Mouse (Mus musculus) spleen, adult 2 months (tissue): ENCODE results near the gene Ano8. TPM values are rescaled to one million over a fixed set of nuclear protein-coding genes. Genes with fewer than 3 reads are reported as not detected.

Source experiments
- DNase-seq, 2 experiments: peaks; one replicate each; pipeline versions ENCODE4 v3.0.0 to v3.0.0-alpha.2; 2012 to 2021; ENCODE audit warnings: low spot score in 2 of 2, low read depth in 1 of 2
- H3K27ac ChIP-seq: fragments of 200-500 bp; 2 replicates; pipeline ENCODE4 v1.5.1; 2012; ENCODE audit warnings: low read length, inconsistent platforms; ENCODE audit not compliant: insufficient read depth
- H3K27me3 ChIP-seq: fragments of 200-500 bp; 2 replicates; pipeline ENCODE4 v1.6.1; 2012; ENCODE audit warnings: mild to moderate bottlenecking, moderate library complexity, low read length, inconsistent platforms; ENCODE audit not compliant: control insufficient read depth, insufficient read depth
- H3K36me3 ChIP-seq: fragments of 200-500 bp; 2 replicates; pipeline ENCODE4 v1.6.1; 2012; ENCODE audit warnings: mild to moderate bottlenecking, low read length, inconsistent platforms; ENCODE audit not compliant: control insufficient read depth, insufficient read depth
- H3K4me1 ChIP-seq: fragments of 200-500 bp; 2 replicates; pipeline ENCODE4 v1.6.1; 2011; ENCODE audit warnings: inconsistent platforms; ENCODE audit not compliant: control insufficient read depth, insufficient read depth, insufficient read length
- H3K4me3 ChIP-seq: fragments of 200-500 bp; 2 replicates; pipeline ENCODE4 v1.5.1; 2011; ENCODE audit warnings: mild to moderate bottlenecking, inconsistent platforms; ENCODE audit not compliant: insufficient read depth, insufficient read length; ENCODE audit errors: extremely low read depth
- CTCF ChIP-seq: fragments of 200-500 bp; IDR thresholded peaks from 2 replicates; pipeline ENCODE4 v1.5.1; 2011; ENCODE audit warnings: mild to moderate bottlenecking, inconsistent platforms; ENCODE audit not compliant: insufficient read depth, insufficient read length, insufficient replicate concordance; ENCODE audit errors: extremely low read depth
- POLR2A ChIP-seq: fragments of 200-500 bp; IDR thresholded peaks from 2 replicates; pipeline ENCODE4 v1.6.1; 2011; ENCODE audit warnings: low read depth, low read length, inconsistent platforms
- WGBS: fragments of 180-500 bp; shearing (Covaris S2); methylation state at CpG from one replicate; pipeline ENCODE4 v1.1.7; 2018; 5-methylcytosine and 5-hydroxymethylcytosine counted together
- polyA plus RNA-seq: library from polyadenylated mRNA; depleted of rRNA; stranded (reverse); fragments of >200 nt; gene quantifications from 2 replicates; pipeline ENCODE4 v1.2.3, GENCODE M21; 2012

Gene Ano8
- polyA plus RNA-seq, 1 experiment, result 15.1 TPM

- Histone ChIP-seq H3K36me3 (peaks cover 17% of the 10 kb centered on the region), H3K27me3 (no peaks in the 10 kb centered on the region), H3K27ac (no peak overlapping the region), H3K4me1 (peaks cover 3% of the 10 kb centered on the region), H3K4me3 (no peak overlapping the region)
- TF ChIP-seq POLR2A, result no peak
- no peak for TF ChIP-seq CTCF
- DNase-seq, result no peak
- 37% methylated on average over 4 of the region's 4 CpGs for WGBS
Measured at GRCm38 (mm10) chr8:71475702-71476075, 10.1 kb downstream of the Ano8 start.

DNA sequence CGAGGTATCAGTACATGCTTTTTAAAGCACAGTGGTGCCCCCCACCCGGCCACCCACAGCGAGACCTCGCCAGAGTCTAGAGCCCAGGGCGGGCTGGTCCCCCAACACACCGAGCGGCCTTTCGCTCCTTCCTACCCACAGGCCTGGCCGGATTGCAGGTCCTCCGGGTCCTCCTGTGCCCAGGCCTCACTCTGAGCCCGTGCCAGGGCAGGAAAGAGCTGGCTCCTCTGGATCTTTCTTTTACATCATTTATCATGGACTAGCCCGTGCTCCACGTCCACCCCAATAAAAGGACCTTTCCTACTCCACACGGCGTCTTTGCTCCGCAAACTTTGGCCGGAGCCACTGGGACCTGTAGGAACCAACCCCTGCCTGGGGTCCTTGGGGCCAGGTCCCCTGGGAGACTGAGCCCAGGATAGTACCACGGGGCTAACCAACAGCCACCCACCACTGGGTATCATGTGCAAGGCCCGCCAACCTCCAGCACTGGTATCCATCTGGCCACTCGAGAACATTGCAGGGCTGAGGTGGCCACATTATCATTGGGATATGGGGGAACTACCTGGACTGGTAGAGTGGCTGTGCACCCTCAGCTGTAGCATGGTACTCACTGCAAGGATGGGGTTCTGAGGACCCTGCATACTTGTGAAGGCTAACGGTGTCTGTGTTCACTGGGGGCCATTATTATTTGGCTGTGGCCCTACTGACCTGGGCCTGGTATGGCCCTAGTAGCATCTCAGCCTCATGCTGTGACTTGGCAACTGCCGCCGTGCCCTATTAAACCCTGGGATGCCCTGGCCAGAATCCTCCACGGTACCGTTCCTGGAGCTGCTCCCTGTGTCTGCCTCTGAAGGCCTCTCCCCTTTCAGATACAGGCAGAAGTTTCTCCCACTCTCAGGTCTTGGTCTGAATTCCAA lies 10.7 kb downstream of the Ano8 start:
- WGBS, result 95% methylated on average over 25 of the region's 25 CpGs
- TF ChIP-seq CTCF (no peak), POLR2A (no peak)
- Histone ChIP-seq H3K4me1 (peaks cover 8% of the 10 kb centered on the region), H3K36me3 (peaks cover 17% of the 10 kb centered on the region), H3K27me3 (no peaks in the 10 kb centered on the region), H3K27ac (no peak overlapping the region), H3K4me3 (no peak overlapping the region)
- DNase-seq, result no peak

DNA sequence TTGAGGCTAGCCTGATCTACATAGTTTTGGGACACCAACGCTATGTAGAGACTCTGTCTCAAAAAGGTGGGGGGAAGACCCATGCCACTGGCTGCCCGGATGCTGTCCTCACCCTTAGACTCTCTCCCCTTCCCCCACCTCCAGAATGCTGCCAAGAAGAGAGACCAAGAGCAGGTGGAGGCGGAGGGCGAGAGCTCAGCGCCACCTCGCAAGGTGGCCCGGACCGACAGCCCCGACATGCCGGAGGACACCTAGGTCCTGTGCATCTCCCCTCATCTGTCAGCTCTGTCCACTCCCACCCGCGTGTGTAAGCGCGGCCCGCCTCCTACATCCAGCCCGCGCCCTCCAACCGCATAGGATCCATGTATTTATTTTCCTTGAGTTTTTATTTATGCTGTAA lies 11.4 kb downstream of the Ano8 start:
- 95% methylated on average over 18 of the region's 18 CpGs for WGBS
- no peak overlapping the region for H3K4me3 ChIP-seq
- peaks cover 13% of the 10 kb centered on the region for H3K4me1 ChIP-seq
- no peak overlapping the region for H3K27ac ChIP-seq
- H3K36me3 ChIP-seq, result peaks cover 17% of the 10 kb centered on the region
- no peak for TF ChIP-seq POLR2A
- no peak for TF ChIP-seq CTCF
- H3K27me3 ChIP-seq, result no peaks in the 10 kb centered on the region
- DNase-seq, result no peak

DNA sequence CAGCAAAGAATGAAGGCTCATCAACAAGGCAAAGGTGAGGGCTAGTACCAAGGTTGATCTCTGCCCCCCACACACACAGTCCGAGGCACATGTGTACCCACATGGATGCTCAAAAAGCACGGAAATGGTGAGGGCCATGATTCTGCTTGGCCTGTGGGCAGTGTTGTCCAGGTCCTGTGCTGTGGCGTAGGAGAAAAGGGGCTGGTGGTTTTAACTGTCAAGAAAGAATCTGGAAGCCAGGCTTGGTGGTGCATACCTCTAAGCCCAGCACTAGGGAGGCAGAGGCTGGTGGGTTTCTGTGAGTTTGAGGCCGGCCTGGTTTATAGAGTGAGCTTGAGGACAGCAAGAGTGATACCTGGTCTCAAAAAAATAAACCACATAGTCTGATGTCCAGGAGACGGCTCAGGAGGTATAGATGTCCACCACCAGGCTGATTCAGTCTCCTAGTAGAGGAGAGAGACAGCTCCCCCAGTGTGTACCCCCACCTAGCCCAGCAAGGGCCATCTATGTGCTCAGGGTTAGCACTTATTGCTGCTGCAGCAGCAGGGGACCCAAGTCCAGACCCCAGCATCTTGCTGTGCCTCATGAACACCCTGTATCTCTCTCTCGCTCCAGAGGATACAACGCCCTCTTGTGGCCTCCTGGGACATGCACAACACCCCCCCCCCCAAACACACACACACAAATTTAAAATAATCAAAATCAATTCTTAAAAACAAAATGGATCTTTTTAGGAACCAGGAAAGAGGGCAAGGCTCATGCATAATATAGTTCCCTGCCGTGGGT lies 13.0 kb downstream of the Ano8 start:
- Histone ChIP-seq H3K27ac (no peak overlapping the region), H3K27me3 (no peaks in the 10 kb centered on the region), H3K4me3 (no peak overlapping the region), H3K36me3 (peaks cover 17% of the 10 kb centered on the region), H3K4me1 (peaks cover 13% of the 10 kb centered on the region)
- DNase-seq, result no peak
- WGBS, result 94% methylated on average over 8 of the region's 8 CpGs
- TF ChIP-seq POLR2A (no peak), CTCF (no peak)

DNA sequence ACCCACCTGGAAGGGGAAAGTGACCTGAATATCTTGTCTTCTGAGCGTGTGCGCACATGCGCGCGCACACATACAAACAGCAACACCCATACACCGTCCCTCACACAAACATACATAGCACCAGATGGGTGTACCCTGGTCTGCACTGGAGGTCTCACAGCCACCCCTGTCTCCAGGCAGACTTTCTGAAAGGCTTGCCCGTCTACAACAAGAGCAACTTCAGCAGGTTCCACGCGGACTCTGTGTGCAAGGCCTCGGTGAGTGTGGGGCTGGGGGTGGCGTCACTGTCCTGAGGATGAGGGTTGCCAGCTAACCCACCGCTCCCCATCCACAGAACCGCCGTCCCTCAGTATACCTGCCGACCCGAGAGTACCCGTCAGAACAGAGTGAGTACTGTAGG lies 13.9 kb downstream of the Ano8 start:
- 98% methylated on average over 17 of the region's 17 CpGs for WGBS
- peaks cover 13% of the 10 kb centered on the region for H3K4me1 ChIP-seq

GRCm38 (mm10) chr8:71470913-71471255 lies 14.9 kb downstream of the Ano8 start:
- Histone ChIP-seq H3K36me3 (peaks cover 17% of the 10 kb centered on the region), H3K27ac (no peak overlapping the region), H3K4me1 (peaks cover 10% of the 10 kb centered on the region; the same call in 1 of the 2 replicates), H3K4me3 (no peak overlapping the region), H3K27me3 (no peaks in the 10 kb centered on the region)
- no peak for TF ChIP-seq CTCF
- no peak for TF ChIP-seq POLR2A
- WGBS, result 74% methylated on average over 5 of the region's 5 CpGs
- no peak for DNase-seq

More for the DNA sequence above, 13.9 kb downstream of the Ano8 start:
- TF ChIP-seq POLR2A (no peak), CTCF (no peak)
- Histone ChIP-seq H3K4me3 (no peak overlapping the region), H3K27ac (no peak overlapping the region), H3K36me3 (peaks cover 17% of the 10 kb centered on the region), H3K27me3 (no peaks in the 10 kb centered on the region)
- no peak for DNase-seq
